Mouse (Mus musculus) intestine, embryonic 16.5 days (tissue): ENCODE data around the gene Usp33. TPM values are rescaled to one million over a fixed set of nuclear protein-coding genes. Genes with fewer than 3 reads are reported as not detected.

Source experiments
- ATAC-seq: fragments of 200-750 bp; cut with Nextera tagmentation; 2 replicates; pipeline ENCODE4 v1.8.0; 2017; ENCODE audit warnings: moderate TSS enrichment, moderate library complexity
- H3K27ac ChIP-seq: fragments of 300-500 bp; sonication (generic); 2 replicates; pipeline ENCODE4 v1.5.1; 2014; ENCODE audit warnings: mild to moderate bottlenecking, low read length
- H3K27me3 ChIP-seq: fragments of 300-500 bp; sonication (generic); replicated peaks from 2 replicates; pipeline ENCODE4 v1.6.1; 2014; ENCODE audit warnings: low read length, control low read depth, mixed read lengths; ENCODE audit not compliant: control insufficient read depth, insufficient read depth
- H3K36me3 ChIP-seq: fragments of 300-500 bp; sonication (generic); 2 replicates; pipeline ENCODE4 v1.6.1; 2014; ENCODE audit warnings: low read length, control low read depth; ENCODE audit not compliant: control insufficient read depth, insufficient read depth
- H3K4me1 ChIP-seq: fragments of 300-500 bp; sonication (generic); 2 replicates; pipeline ENCODE4 v1.6.1; 2014; ENCODE audit warnings: low read length, control low read depth, mixed read lengths; ENCODE audit not compliant: control insufficient read depth, insufficient read depth
- H3K4me2 ChIP-seq: fragments of 300-500 bp; sonication (generic); 2 replicates; pipeline ENCODE4 v1.6.1; 2014; ENCODE audit warnings: low read depth, low read length, control low read depth
- H3K4me3 ChIP-seq: fragments of 300-500 bp; sonication (generic); 2 replicates; pipeline ENCODE4 v1.5.1; 2014; ENCODE audit warnings: mild to moderate bottlenecking, low read length
- H3K9ac ChIP-seq: fragments of 300-500 bp; sonication (generic); 2 replicates; pipeline ENCODE4 v1.6.1; 2014; ENCODE audit warnings: low read depth, low read length
- H3K9me3 ChIP-seq: fragments of 300-500 bp; sonication (generic); 2 replicates; pipeline ENCODE4 v1.6.1; 2016; ENCODE audit warnings: low read length, control low read depth; ENCODE audit not compliant: control insufficient read depth
- WGBS: fragments of 180-500 bp; shearing (Covaris S2); extraction: QIAGEN DNeasy Blood & Tissue Kit; methylation state at CpG from one replicate; pipeline ENCODE4 v1.1.7; 2014; 5-methylcytosine and 5-hydroxymethylcytosine counted together
- polyA plus RNA-seq: library from polyadenylated mRNA; unstranded; fragments of >200 nt; fragmentation: Nextera tagmentation; extraction: Ambion mirVana; gene quantifications from 2 replicates; pipeline ENCODE4 v1.2.1, GENCODE M21; 2015

Gene Usp33
- polyA plus RNA-seq, 1 experiment from 2014 or later = 46.0 TPM

DNA sequence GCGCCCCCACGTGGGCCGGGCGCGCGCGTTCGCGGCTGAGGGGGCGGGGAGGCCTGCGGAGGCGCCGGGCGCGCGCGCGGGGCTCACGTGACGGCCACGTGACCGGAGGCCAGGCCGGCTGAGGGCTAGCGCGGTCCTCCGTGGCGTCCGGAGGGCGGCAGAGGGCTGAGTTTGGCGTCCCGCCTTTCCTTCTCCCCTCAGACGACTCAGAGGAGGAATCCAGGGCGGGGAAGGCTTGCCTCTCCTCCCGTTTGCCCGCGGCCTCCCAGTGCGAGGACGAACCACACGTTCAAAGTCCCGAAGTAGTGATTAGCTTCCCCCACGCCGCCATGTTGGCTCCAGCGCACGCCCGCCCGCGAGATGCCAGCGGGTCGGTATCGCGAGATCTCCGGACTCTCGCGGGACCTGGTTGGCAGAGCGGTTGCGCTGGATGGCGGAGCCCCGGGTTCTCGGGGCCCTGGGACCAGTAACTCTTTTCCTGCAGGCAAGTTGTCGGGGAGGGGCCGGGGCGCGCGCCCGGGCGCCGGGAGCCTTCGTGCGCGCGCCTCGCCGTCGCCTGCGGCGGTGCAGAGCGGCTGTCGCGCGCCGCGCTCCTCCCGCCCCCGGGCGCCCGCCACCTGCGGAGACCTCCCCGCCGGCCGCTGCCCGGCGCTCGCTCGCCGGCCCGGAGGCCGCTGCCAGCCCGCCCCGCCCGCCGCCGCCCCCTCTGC is 50.2 kb downstream of the Usp33 start:
- peaks cover 32% of the 10 kb centered on the region for H3K4me1 ChIP-seq
- ATAC-seq = peak; percentile 87
- H3K9me3 ChIP-seq = no peaks in the 10 kb centered on the region
- H3K4me2 ChIP-seq = peak overlapping the region; percentile 81
- peak overlapping the region; percentile 79 for H3K4me3 ChIP-seq
- H3K36me3 ChIP-seq = no peaks in the 10 kb centered on the region
- no peaks in the 10 kb centered on the region for H3K27me3 ChIP-seq
- peak overlapping the region; percentile 99 for H3K27ac ChIP-seq
- under 1% methylated on average over 88 of the region's 102 CpGs for WGBS
- peak overlapping the region; percentile 95 for H3K9ac ChIP-seq

DNA sequence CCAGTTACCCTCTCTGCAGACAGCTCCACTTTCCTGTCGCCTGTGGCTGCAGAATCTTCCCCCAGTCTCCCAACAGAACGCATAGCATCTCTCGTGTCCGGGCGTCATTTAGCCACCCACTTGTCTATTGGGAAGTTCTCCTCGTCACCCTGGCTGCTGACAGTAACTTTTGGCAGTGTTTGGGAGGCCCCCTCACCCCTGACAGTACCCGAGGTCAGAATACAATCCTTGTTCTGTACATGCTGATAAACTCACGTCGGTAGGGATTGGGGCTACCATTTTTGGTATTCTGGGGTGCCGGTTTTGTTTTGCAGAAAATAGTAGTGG is 50.7 kb downstream of the Usp33 start:
- H3K27ac ChIP-seq = peak overlapping the region; percentile 99
- no peak for ATAC-seq
- no peaks in the 10 kb centered on the region for H3K9me3 ChIP-seq
- H3K9ac ChIP-seq = peak overlapping the region; percentile 95
- WGBS = 1% methylated on average over 10 of the region's 10 CpGs
- H3K27me3 ChIP-seq = no peaks in the 10 kb centered on the region
- H3K36me3 ChIP-seq = no peaks in the 10 kb centered on the region
- peaks cover 37% of the 10 kb centered on the region for H3K4me1 ChIP-seq
- H3K4me2 ChIP-seq = peak overlapping the region; percentile 81
- H3K4me3 ChIP-seq = peak overlapping the region; percentile 79

DNA sequence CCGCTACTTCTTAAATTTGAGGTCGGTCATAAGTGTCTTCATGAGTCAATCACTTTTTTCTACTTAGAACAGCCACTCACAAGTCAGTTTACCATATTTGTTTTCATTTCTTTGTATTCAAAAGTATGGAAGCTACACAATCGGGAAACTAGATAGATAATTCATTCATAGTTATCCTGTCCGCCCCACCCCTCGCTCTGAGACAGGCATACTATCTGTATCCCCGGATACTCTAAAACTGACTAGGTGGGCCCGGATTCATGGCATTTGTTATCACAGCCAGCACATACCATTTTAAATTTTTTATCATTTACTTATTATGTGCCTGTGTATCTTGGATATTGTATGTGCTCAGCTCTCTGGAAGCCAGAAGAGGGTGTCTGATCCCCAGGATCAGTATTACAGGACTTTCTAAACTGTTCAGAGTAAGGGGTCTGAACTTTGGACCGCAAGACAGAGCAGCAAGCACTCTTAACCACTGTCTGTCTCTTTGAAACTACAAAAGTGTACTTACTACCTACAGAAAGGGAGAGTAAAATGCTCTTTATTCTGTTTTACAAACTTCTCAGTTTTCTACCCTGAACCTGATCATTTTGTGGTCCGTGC is 51.2 kb downstream of the Usp33 start:
- Histone ChIP-seq H3K9me3 (no peaks in the 10 kb centered on the region), H3K4me3 (peak overlapping the region; percentile 79), H3K4me1 (peaks cover 42% of the 10 kb centered on the region), H3K27ac (peak overlapping the region; percentile 99), H3K36me3 (no peaks in the 10 kb centered on the region), H3K27me3 (no peaks in the 10 kb centered on the region), H3K9ac (peak overlapping the region; percentile 95), H3K4me2 (peak overlapping the region; percentile 81)
- no peak for ATAC-seq
- WGBS = 38% methylated on average over 9 of the region's 9 CpGs

DNA sequence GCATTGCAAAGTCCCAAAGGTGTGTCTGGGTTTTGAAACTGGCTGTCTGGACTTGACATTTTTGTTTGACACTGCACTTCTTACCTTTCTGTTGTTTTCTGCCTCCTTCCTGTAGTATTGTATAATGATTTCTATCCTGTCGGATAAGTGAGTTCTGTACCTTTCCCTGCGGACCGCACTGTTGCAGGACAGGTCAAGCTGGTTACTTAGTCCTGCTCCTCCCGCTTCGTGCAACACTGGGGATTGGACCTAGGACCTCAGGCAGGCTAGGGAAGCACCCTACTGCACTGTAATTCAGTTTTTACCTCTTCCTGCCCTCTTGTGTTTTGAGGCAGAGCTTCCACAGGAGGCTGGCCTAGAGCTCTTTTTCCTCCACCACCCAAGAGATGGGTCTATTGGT is 54.2 kb downstream of the Usp33 start:
- no peaks in the 10 kb centered on the region for H3K9me3 ChIP-seq
- H3K9ac ChIP-seq = no peak overlapping the region
- H3K27me3 ChIP-seq = no peaks in the 10 kb centered on the region
- H3K4me1 ChIP-seq = peaks cover 47% of the 10 kb centered on the region
- no peaks in the 10 kb centered on the region for H3K36me3 ChIP-seq
- peak overlapping the region; percentile 57; the same call in 1 of the 2 replicates for H3K27ac ChIP-seq
- no peak for ATAC-seq
- H3K4me2 ChIP-seq = no peak overlapping the region
- H3K4me3 ChIP-seq = no peak overlapping the region
- 62% methylated on average over 5 of the region's 5 CpGs for WGBS

DNA sequence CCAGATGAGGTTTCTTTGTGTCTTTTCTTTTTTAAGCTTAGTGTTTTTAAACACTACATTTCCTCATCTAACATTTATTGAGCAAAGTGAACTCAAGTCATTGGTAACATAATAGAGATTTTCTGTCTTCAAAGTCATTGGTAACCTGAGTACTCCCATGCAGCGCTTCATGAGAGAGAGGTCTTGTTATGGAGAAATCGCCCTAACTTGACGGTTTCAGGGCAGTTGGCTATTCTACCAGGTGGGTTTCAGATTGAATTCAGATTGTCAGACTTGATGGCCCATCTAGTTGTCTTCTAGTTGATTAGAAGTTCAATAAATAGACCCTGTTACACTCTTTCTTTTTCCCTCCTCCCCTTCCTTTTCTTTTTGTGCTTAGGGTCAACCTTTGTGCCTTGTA is 54.6 kb downstream of the Usp33 start:
- 84% methylated on average over 3 of the region's 3 CpGs for WGBS
- Histone ChIP-seq H3K4me3 (no peak overlapping the region), H3K4me1 (peaks cover 48% of the 10 kb centered on the region), H3K4me2 (no peak overlapping the region), H3K9me3 (no peaks in the 10 kb centered on the region), H3K27ac (no peak overlapping the region), H3K9ac (no peak overlapping the region), H3K27me3 (no peaks in the 10 kb centered on the region), H3K36me3 (no peaks in the 10 kb centered on the region)
- ATAC-seq = no peak

DNA sequence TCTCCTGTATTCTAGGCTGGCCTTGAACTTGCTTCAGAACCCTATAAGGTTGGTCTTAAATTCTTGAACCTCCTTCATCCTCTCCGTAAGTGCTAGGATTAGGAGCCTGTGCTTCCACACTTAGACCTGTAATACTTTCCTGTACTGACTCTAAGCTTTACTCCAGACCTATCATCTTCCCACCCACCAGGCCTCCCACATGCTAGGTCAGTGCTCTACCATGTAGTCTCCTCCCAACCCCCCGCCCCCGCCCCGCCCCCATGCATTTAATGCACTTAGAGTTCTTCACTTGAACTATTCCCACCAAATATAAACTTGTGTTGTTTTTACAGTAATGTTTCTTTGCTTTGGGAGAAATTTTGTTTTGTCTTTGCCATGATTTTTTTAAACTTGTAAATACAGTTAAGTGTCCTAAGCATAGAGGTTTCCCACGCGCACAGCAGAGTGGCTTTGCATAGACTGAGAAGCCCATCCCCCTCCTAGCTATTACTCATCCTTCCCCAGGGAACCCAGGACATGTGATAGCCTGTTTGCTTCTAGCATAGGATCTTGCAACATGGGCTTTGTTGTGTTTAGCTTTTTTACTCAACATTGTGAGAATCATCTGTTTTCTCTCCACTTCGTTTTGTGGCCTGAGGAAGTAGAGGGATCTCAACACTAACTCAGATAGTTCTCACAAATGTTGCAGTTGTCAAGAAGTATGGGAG is 55.8 kb downstream of the Usp33 start:
- H3K36me3 ChIP-seq = no peaks in the 10 kb centered on the region
- peak overlapping the region; percentile 2; the same call in 1 of the 2 replicates for H3K27ac ChIP-seq
- peaks cover 48% of the 10 kb centered on the region for H3K4me1 ChIP-seq
- no peaks in the 10 kb centered on the region for H3K9me3 ChIP-seq
- H3K4me3 ChIP-seq = no peak overlapping the region
- H3K4me2 ChIP-seq = no peak overlapping the region
- H3K27me3 ChIP-seq = no peaks in the 10 kb centered on the region
- 73% methylated on average over 7 of the region's 7 CpGs for WGBS
- peak; percentile 51; the same call in 1 of the 2 replicates for ATAC-seq
- no peak overlapping the region for H3K9ac ChIP-seq

DNA sequence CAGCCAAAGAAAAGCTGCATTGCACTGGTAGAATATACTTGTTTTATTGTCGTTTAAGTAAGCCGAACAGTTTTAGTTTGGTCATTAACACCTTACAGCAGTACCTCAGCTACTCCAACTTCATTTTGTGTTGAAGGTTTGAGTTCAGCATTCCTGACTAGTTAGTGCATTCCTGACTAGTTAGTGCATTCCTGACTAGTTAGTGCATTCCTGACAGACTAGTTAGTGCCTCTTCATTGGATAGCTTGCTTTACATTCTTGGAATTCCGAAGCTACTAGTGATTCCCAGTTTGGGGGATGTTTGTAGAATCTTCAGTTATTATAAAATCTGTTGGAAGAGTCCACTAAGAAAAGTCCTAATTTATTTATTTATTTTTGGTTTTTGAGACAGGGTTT is 56.4 kb downstream of the Usp33 start:
- Histone ChIP-seq H3K27ac (peak overlapping the region; percentile 2; the same call in 1 of the 2 replicates), H3K4me3 (no peak overlapping the region), H3K4me2 (no peak overlapping the region), H3K9me3 (no peaks in the 10 kb centered on the region), H3K27me3 (no peaks in the 10 kb centered on the region), H3K9ac (no peak overlapping the region), H3K4me1 (peaks cover 44% of the 10 kb centered on the region), H3K36me3 (no peaks in the 10 kb centered on the region)
- ATAC-seq = no peak
- WGBS = 82% methylated on average over 3 of the region's 3 CpGs

DNA sequence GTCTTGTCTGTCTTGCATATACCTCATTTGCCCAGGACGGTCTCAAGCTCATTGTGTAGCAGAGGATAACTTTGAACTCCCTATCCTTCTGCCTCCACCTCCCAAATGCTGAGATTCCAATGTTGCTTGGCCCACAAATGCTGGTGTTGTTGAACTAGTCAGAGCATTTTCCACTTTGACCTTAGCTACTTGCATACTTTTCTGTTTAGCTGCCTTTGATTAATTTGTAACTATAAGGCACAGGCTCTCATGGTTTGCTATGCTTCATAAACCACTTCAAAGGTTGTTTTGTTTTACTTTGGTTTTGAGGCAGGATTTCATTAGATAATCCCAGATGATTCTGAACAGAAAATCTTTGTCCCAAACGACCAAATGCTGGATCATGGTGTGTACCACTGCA is 57.5 kb downstream of the Usp33 start:
- Histone ChIP-seq H3K4me1 (peaks cover 35% of the 10 kb centered on the region), H3K4me2 (no peak overlapping the region), H3K27ac (no peak overlapping the region), H3K9ac (no peak overlapping the region), H3K27me3 (no peaks in the 10 kb centered on the region), H3K36me3 (no peaks in the 10 kb centered on the region), H3K9me3 (no peaks in the 10 kb centered on the region), H3K4me3 (no peak overlapping the region)
- WGBS = 56% methylated on average over 2 of the region's 2 CpGs
- no peak for ATAC-seq

DNA sequence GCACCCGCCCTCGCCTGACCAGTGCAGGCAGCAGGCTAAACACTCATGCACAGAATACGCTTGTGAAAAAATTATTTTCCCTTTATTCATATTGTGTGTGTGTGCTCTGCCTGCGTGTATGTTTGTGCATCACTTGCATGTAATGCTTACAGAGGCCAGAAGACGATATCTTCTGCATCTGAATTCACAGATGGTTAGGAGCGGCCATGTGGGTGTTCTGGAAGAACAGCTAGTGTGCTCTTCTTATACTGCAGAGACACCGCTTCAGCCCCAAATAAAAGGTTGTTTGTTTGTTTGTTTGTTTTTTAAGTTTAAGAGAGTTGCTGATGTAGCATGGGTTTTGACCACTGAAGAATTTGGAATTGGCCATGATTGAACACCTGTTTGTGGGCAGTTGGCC is 59.1 kb downstream of the Usp33 start:
- Histone ChIP-seq H3K9me3 (no peaks in the 10 kb centered on the region), H3K27ac (no peak overlapping the region), H3K4me3 (no peak overlapping the region), H3K27me3 (no peaks in the 10 kb centered on the region), H3K36me3 (no peaks in the 10 kb centered on the region), H3K4me2 (no peak overlapping the region), H3K9ac (no peak overlapping the region), H3K4me1 (peaks cover 27% of the 10 kb centered on the region; the same call in 1 of the 2 replicates)
- ATAC-seq = no peak
- 94% methylated on average over 7 of the region's 7 CpGs for WGBS
